Mouse (Mus musculus) liver, embryonic 11.5 days (tissue): ENCODE measurements around the gene Cadm1. TPM values are rescaled to one million over a fixed set of nuclear protein-coding genes. Genes with fewer than 3 reads are reported as not detected.

ENCODE experiments used
- ATAC-seq: fragments of 200-750 bp; cut with Nextera tagmentation; replicated peaks from 2 replicates; pipeline ENCODE4 v1.8.0; 2017; ENCODE audit warnings: moderate number of reproducible peaks, mild to moderate bottlenecking, moderate TSS enrichment, moderate library complexity; ENCODE audit not compliant: low FRiP score
- DNase-seq: peaks from one replicate; pipeline ENCODE4 v3.0.0-alpha.2; 2017; ENCODE audit warnings: low spot score
- H3K27ac ChIP-seq: fragments of 300-500 bp; sonication (generic); 2 replicates; pipeline ENCODE4 v1.5.1; 2014; ENCODE audit warnings: mild to moderate bottlenecking, low read depth, low read length, control low read depth
- H3K27me3 ChIP-seq: fragments of 300-500 bp; sonication (generic); replicated peaks from 2 replicates; pipeline ENCODE4 v1.6.1; 2014; ENCODE audit warnings: low read length, mixed read lengths; ENCODE audit not compliant: control insufficient read depth, insufficient read depth
- H3K36me3 ChIP-seq: fragments of 300-500 bp; sonication (generic); 2 replicates; pipeline ENCODE4 v1.6.1; 2014; ENCODE audit warnings: mild to moderate bottlenecking, low read length, moderate library complexity, mixed read lengths; ENCODE audit not compliant: control insufficient read depth, insufficient read depth
- H3K4me1 ChIP-seq: fragments of 300-500 bp; sonication (generic); replicated peaks from 2 replicates; pipeline ENCODE4 v1.6.1; 2014; ENCODE audit warnings: low read length, mixed read lengths; ENCODE audit not compliant: control insufficient read depth, insufficient read depth
- H3K4me2 ChIP-seq: fragments of 300-500 bp; sonication (generic); 2 replicates; pipeline ENCODE4 v1.6.1; 2014; ENCODE audit warnings: mild to moderate bottlenecking, control low read depth, moderate library complexity
- H3K4me3 ChIP-seq: fragments of 300-500 bp; sonication (generic); 2 replicates; pipeline ENCODE4 v1.5.1; 2014; ENCODE audit warnings: low read depth, low read length, control low read depth
- H3K9ac ChIP-seq: fragments of 300-500 bp; sonication (generic); 2 replicates; pipeline ENCODE4 v1.6.1; 2014; ENCODE audit warnings: low read depth, low read length, control low read depth
- H3K9me3 ChIP-seq: fragments of 300-500 bp; sonication (generic); 2 replicates; pipeline ENCODE4 v1.6.1; 2016; ENCODE audit warnings: low read length, inconsistent platforms, mixed read lengths; ENCODE audit not compliant: control insufficient read depth
- WGBS: fragments of 180-500 bp; shearing (Covaris S2); extraction: QIAGEN DNeasy Blood & Tissue Kit; methylation state at CpG from one replicate; pipeline ENCODE4 v1.1.7; 2014; 5-methylcytosine and 5-hydroxymethylcytosine counted together
- polyA plus RNA-seq: library from polyadenylated mRNA; unstranded; fragments of >200 nt; fragmentation: Nextera tagmentation; extraction: Ambion mirVana; gene quantifications from 2 replicates; pipeline ENCODE4 v1.2.1, GENCODE M21; 2014

Gene Cadm1
- polyA plus RNA-seq, 1 experiment from 2014 or later = 27.6 TPM

- Histone ChIP-seq H3K9me3 (no peaks in the 10 kb centered on the region), H3K4me1 (no peaks in the 10 kb centered on the region), H3K4me2 (no peak overlapping the region), H3K27me3 (no peaks in the 10 kb centered on the region), H3K36me3 (no peaks in the 10 kb centered on the region), H3K27ac (no peak overlapping the region), H3K4me3 (no peak overlapping the region), H3K9ac (no peak overlapping the region)
- ATAC-seq (no peak), DNase-seq (no peak)
- 70% methylated on average over 7 of the region's 7 CpGs for WGBS
These were observed 78.5 kb downstream of the Cadm1 start for GRCm38 (mm10) chr9:47608441-47608840.

- Histone ChIP-seq H3K4me3 (no peak overlapping the region), H3K4me1 (no peaks in the 10 kb centered on the region), H3K9me3 (no peaks in the 10 kb centered on the region), H3K9ac (no peak overlapping the region), H3K27me3 (no peaks in the 10 kb centered on the region), H3K4me2 (no peak overlapping the region), H3K27ac (no peak overlapping the region), H3K36me3 (no peaks in the 10 kb centered on the region)
- 58% methylated on average over 6 of the region's 6 CpGs for WGBS
- ATAC-seq (no peak), DNase-seq (no peak)
These were observed 78.9 kb downstream of the Cadm1 start for GRCm38 (mm10) chr9:47608921-47609320.

- Histone ChIP-seq H3K4me3 (no peak overlapping the region), H3K27ac (no peak overlapping the region), H3K9ac (no peak overlapping the region), H3K27me3 (no peaks in the 10 kb centered on the region), H3K9me3 (no peaks in the 10 kb centered on the region), H3K36me3 (no peaks in the 10 kb centered on the region), H3K4me2 (no peak overlapping the region), H3K4me1 (no peaks in the 10 kb centered on the region)
- ATAC-seq (no peak), DNase-seq (no peak)
- 82% methylated on average over 4 of the region's 4 CpGs for WGBS
These were observed 79.5 kb downstream of the Cadm1 start for GRCm38 (mm10) chr9:47609443-47609842.

DNA sequence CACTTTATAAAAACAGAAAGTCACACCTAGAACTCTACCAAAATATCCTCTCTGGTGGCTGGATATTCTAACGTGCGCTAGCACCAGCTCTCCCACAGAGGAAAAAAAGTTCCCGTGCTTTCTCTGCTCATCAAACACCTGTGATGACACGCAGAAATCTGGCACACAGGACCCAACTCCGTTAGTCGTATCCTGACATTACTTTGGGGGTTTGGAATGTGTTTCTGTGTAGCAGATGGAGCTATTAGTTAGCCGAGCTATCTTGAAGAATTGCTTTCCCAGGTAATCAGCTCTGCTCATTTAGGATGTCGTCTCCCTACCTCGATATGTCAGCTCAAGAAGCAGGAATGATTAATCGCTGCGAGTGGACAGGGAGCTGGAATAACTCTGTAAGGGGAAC lies 80.3 kb downstream of the Cadm1 start:
- Histone ChIP-seq H3K4me3 (no peak overlapping the region), H3K27ac (no peak overlapping the region), H3K27me3 (no peaks in the 10 kb centered on the region), H3K36me3 (no peaks in the 10 kb centered on the region), H3K4me1 (no peaks in the 10 kb centered on the region), H3K4me2 (no peak overlapping the region), H3K9me3 (no peaks in the 10 kb centered on the region), H3K9ac (no peak overlapping the region)
- 71% methylated on average over 11 of the region's 11 CpGs for WGBS
- no peak for ATAC-seq
- DNase-seq = no peak

GRCm38 (mm10) chr9:47612894-47613412 lies 83.0 kb downstream of the Cadm1 start:
- H3K4me2 ChIP-seq = no peak overlapping the region
- no peak overlapping the region for H3K4me3 ChIP-seq
- no peaks in the 10 kb centered on the region for H3K27me3 ChIP-seq
- no peaks in the 10 kb centered on the region for H3K9me3 ChIP-seq
- WGBS = 79% methylated on average over 13 of the region's 13 CpGs
- H3K27ac ChIP-seq = no peak overlapping the region
- no peak for ATAC-seq
- no peak for DNase-seq
- peaks cover 3% of the 10 kb centered on the region; the same call in 1 of the 2 replicates for H3K4me1 ChIP-seq
- no peak overlapping the region for H3K9ac ChIP-seq
- no peaks in the 10 kb centered on the region for H3K36me3 ChIP-seq

GRCm38 (mm10) chr9:47615049-47615448 lies 85.1 kb downstream of the Cadm1 start:
- no peaks in the 10 kb centered on the region for H3K9me3 ChIP-seq
- peaks cover 3% of the 10 kb centered on the region for H3K4me1 ChIP-seq
- H3K27me3 ChIP-seq = no peaks in the 10 kb centered on the region
- DNase-seq (no peak), ATAC-seq (no peak)
- H3K36me3 ChIP-seq = no peaks in the 10 kb centered on the region
- no peak overlapping the region for H3K4me2 ChIP-seq
- no peak overlapping the region for H3K9ac ChIP-seq
- H3K27ac ChIP-seq = no peak overlapping the region
- H3K4me3 ChIP-seq = no peak overlapping the region
- WGBS = 80% methylated on average over 6 of the region's 6 CpGs

GRCm38 (mm10) chr9:47616391-47616790 lies 86.4 kb downstream of the Cadm1 start:
- Histone ChIP-seq H3K27me3 (no peaks in the 10 kb centered on the region), H3K9ac (no peak overlapping the region), H3K4me2 (no peak overlapping the region), H3K9me3 (no peaks in the 10 kb centered on the region), H3K27ac (no peak overlapping the region), H3K4me1 (peaks cover 3% of the 10 kb centered on the region), H3K4me3 (no peak overlapping the region), H3K36me3 (no peaks in the 10 kb centered on the region)
- 59% methylated on average over 4 of the region's 4 CpGs for WGBS
- no peak for ATAC-seq
- DNase-seq = no peak

DNA sequence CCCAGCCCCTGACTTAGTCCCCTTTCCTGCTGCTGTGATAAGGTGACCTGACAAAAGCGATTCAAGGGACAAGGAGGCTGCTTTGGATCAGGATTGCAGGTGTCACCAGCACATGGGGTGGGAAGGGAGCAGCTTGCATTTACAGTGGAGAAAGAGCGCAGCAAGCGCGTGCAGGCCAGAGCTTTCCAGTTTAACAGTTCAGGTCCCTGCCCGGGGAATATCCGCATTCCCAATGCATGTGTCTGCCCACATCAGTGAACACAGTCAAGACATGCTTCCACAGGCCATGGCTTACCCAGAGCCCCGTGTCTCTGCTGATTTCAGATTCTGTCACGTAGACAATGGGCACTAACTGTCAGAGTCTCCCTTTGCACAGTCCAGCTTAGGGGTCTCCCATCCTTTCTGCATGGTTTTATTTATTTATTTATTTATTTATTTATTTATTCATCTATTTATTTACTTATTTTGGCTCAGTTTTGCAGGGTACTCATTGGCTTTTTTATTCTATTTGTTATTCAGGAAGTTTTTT lies 89.6 kb downstream of the Cadm1 start:
- no peaks in the 10 kb centered on the region for H3K27me3 ChIP-seq
- H3K4me1 ChIP-seq = peaks cover 3% of the 10 kb centered on the region
- no peak overlapping the region for H3K4me2 ChIP-seq
- H3K9ac ChIP-seq = no peak overlapping the region
- DNase-seq = no peak
- WGBS = 78% methylated on average over 8 of the region's 8 CpGs
- H3K36me3 ChIP-seq = no peaks in the 10 kb centered on the region
- no peaks in the 10 kb centered on the region for H3K9me3 ChIP-seq
- H3K27ac ChIP-seq = no peak overlapping the region
- H3K4me3 ChIP-seq = no peak overlapping the region
- ATAC-seq = no peak
